Mouse (Mus musculus) Patski (cell line): Measurements from ENCODE around the gene Gm20388. TPM values are rescaled to one million over a fixed set of nuclear protein-coding genes. Genes with fewer than 3 reads are reported as not detected.

ENCODE experiments used
- ATAC-seq: fragments of 100-300 bp; one replicate; pipeline ENCODE4 v1.8.0; 2021
- CTCF ChIA-PET: fragments of 350-600 bp; sonication (Branson Sonifier 250); formaldehyde crosslinking; loops from one replicate; lab custom pipeline; 2022; ENCODE audit warnings: inconsistent platforms; lab: Charles Lee
- POLR2A ChIA-PET: fragments of 350-600 bp; sonication (Branson Sonifier 250); formaldehyde crosslinking; loops from one replicate; lab custom pipeline; 2022; ENCODE audit warnings: antibody characterized with exemption, inconsistent platforms; lab: Charles Lee
- DNase-seq: peaks from one replicate; pipeline ENCODE4 v3.0.0-alpha.2; 2011; ENCODE audit warnings: low read depth, low spot score
- H3K27me3 ChIP-seq: fragments of 371-371 bp; one replicate; pipeline ENCODE4 v1.5.1; 2021
- CTCF ChIP-seq: fragments of 100-300 bp; IDR thresholded peaks from one replicate; pipeline ENCODE4 v1.5.1; 2021
- in situ Hi-C: fragments of 300-500 bp; cut with MboI; formaldehyde crosslinking; loops from 3 replicates; pipeline ENCODE4 v1.11.1; 2018; ENCODE audit warnings: low pct_unique_long_range_greater_than_20kb, mixed read lengths
- polyA plus RNA-seq: library from polyadenylated mRNA; unstranded; gene quantifications from one replicate; pipeline ENCODE4 v1.2.3, GENCODE M21; 2021

Gm20388 gene
- polyA plus RNA-seq, 1 experiment from 2014 or later: 86.7 TPM

- in situ Hi-C loops: no loop called here
- H3K27me3 ChIP-seq: no peaks in the 10 kb centered on the region
- ATAC-seq: no peak
- no peak for TF ChIP-seq CTCF
- DNase-seq: no peak
- ChIA-PET POLR2A (interaction anchor here (0.6 to 0.8 kb wide), 2 partner anchors 16 to 37 kb away, joined by 3 read pairs; no protein-coding TSS in a partner anchor), CTCF (interaction anchor here (2.3 kb wide), 1 partner anchor 16 kb away, joined by 12 read pairs; the partner anchor contains the start of gene Mvd)
These were observed 2549.3 kb downstream of the Gm20388 start for GRCm38 (mm10) chr8:122459990-122460389.

- in situ Hi-C loops: no loop called here
- no peak for TF ChIP-seq CTCF
- H3K27me3 ChIP-seq: no peaks in the 10 kb centered on the region
- ATAC-seq (peak; percentile 31), DNase-seq (peak; percentile 47)
- CTCF ChIA-PET: interaction anchor here (2.3 kb wide), 1 partner anchor 16 kb away, joined by 12 read pairs; the partner anchor contains the start of gene Mvd
- POLR2A ChIA-PET: interaction anchor here (0.6 kb wide), 1 partner anchor 8 kb away, joined by 3 read pairs; no protein-coding TSS in a partner anchor
These were observed 2550.2 kb downstream of the Gm20388 start, which contains the start of gene Snai3 for GRCm38 (mm10) chr8:122460524-122461472. TSS of gene Snai3 (minus strand) at chr8:122460733.

GRCm38 (mm10) chr8:122461473-122462148 lies 2551.0 kb downstream of the Gm20388 start:
- ATAC-seq: peak; percentile 77
- CTCF ChIA-PET: interaction anchor here (1.1 kb wide), 1 partner anchor 13 kb away, joined by 3 read pairs; no protein-coding TSS in a partner anchor
- TF ChIP-seq CTCF: no peak
- in situ Hi-C loops: no loop called here
- POLR2A ChIA-PET: interaction anchor here (0.6 to 0.7 kb wide), 2 partner anchors 9 to 12 kb away, joined by 3 read pairs; no protein-coding TSS in a partner anchor
- DNase-seq: peak; percentile 87
- no peaks in the 10 kb centered on the region for H3K27me3 ChIP-seq

GRCm38 (mm10) chr8:122462510-122462909 lies 2551.9 kb downstream of the Gm20388 start:
- no peak for TF ChIP-seq CTCF
- DNase-seq (no peak), ATAC-seq (no peak)
- H3K27me3 ChIP-seq: no peaks in the 10 kb centered on the region
- CTCF ChIA-PET: interaction anchor here (1.1 kb wide), 1 partner anchor 13 kb away, joined by 3 read pairs; no protein-coding TSS in a partner anchor
- in situ Hi-C loops: no loop called here
- POLR2A ChIA-PET: interaction anchor here (0.6 to 2.4 kb wide), 2 partner anchors 13 to 87 kb away, joined by 3 to 10 read pairs; partner anchors contain the start of genes Ctu2 and Rnf166

- POLR2A ChIA-PET: interaction anchor here (2.4 kb wide), 1 partner anchor 11 kb away, joined by 10 read pairs; the partner anchor contains the start of genes Ctu2 and Rnf166
- TF ChIP-seq CTCF: no peak
- no peak for DNase-seq
- no peak for ATAC-seq
- in situ Hi-C loops: no loop called here
- no peaks in the 10 kb centered on the region for H3K27me3 ChIP-seq
- CTCF ChIA-PET: interaction anchor here (1.0 to 1.5 kb wide), 3 partner anchors 9 to 18 kb away, joined by 3 to 5 read pairs (median 3); no protein-coding TSS in a partner anchor
These were observed 2553.3 kb downstream of the Gm20388 start for GRCm38 (mm10) chr8:122463651-122464640.

- no peaks in the 10 kb centered on the region for H3K27me3 ChIP-seq
- no peak for ATAC-seq
- POLR2A ChIA-PET: interaction anchor here (0.5 to 0.8 kb wide), 2 partner anchors 12 to 21 kb away, joined by 3 read pairs; no protein-coding TSS in a partner anchor
- no peak for TF ChIP-seq CTCF
- in situ Hi-C loops: no loop called here
- CTCF ChIA-PET: no interaction called here
- no peak for DNase-seq
These were observed 2554.3 kb downstream of the Gm20388 start for GRCm38 (mm10) chr8:122464985-122465384.

GRCm38 (mm10) chr8:122467816-122468215 lies 2557.2 kb downstream of the Gm20388 start:
- ATAC-seq: no peak
- no peak for DNase-seq
- in situ Hi-C loops: no loop called here
- ChIA-PET POLR2A (no interaction called here), CTCF (no interaction called here)
- TF ChIP-seq CTCF: no peak
- H3K27me3 ChIP-seq: no peaks in the 10 kb centered on the region

- H3K27me3 ChIP-seq: no peaks in the 10 kb centered on the region
- CTCF ChIA-PET: interaction anchor here (1.0 kb wide), 1 partner anchor 25 kb away, joined by 3 read pairs; no protein-coding TSS in a partner anchor
- in situ Hi-C loops: no loop called here
- ATAC-seq (no peak), DNase-seq (no peak)
- no peak for TF ChIP-seq CTCF
- POLR2A ChIA-PET: no interaction called here
These were observed 2558.8 kb downstream of the Gm20388 start for GRCm38 (mm10) chr8:122469407-122469806.

GRCm38 (mm10) chr8:122469965-122470364 lies 2559.3 kb downstream of the Gm20388 start:
- DNase-seq: no peak
- TF ChIP-seq CTCF: no peak
- CTCF ChIA-PET: interaction anchor here (1.0 kb wide), 1 partner anchor 25 kb away, joined by 3 read pairs; no protein-coding TSS in a partner anchor
- ATAC-seq: no peak
- POLR2A ChIA-PET: no interaction called here
- no peaks in the 10 kb centered on the region for H3K27me3 ChIP-seq
- in situ Hi-C loops: no loop called here
